Mouse (Mus musculus) hindlimb bud, embryonic 11.5 days (tissue): ENCODE results near the gene Lingo1.
A peak's percentile ranks its signal among the peaks of the same experiment; 100 is the strongest.

Source experiments
- DNase-seq: peaks from one replicate; pipeline ENCODE4 v3.0.0-alpha.2; 2012; ENCODE audit warnings: low read depth, low spot score; ENCODE audit errors: extremely low spot score

Gene Lingo1

DNA sequence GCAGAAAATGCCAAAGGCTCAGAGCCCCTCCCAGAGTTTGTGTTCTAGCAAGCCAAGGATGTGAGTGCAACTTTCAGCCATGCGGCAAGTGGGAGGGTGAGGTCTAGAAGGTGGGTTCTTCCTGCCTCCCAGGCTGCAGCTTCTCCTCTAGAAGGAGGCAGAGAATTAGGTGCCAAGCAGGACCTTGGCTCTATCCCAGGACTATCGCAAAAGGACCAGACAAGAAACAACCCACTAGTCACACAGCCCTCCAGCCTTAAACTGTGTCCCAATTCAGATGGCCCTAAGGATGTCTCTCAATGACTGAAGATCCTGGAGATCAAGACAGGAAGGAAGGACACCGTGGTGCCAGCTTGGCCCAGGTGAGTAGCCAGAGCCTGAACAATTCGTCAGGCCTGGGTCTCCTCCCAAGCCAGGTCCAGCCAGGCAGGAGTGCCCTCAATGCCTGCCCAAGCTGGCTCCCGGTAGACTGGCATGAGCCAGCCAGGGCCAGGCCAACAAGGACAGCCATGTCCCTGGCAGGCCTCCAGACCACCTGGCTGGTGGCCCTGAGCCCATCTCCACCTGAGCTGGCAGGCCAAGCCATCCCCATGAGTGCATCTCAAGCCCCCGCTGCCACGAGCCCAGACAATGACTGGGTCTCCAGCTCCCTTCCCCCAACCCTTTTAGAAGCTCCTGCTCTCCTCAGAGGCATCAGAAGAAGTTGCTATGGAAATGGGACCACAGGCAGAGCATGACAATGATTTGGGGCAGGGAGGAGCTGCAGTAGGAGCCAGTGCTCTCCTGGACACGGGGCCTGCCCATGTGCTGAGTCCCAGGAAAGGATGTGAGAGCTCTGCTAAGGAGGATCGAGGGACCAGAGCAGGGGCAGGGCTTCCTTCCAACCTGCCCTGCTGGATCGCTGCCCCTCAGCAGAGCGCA is 19.1 kb downstream of the Lingo1 start:
- DNase-seq = no peak

- no peak for DNase-seq
These were observed 20.9 kb downstream of the Lingo1 start for GRCm38 (mm10) chr9:56775161-56775934.

- peak; percentile 22 for DNase-seq
These were observed 22.0 kb downstream of the Lingo1 start for GRCm38 (mm10) chr9:56774231-56774630.

DNA sequence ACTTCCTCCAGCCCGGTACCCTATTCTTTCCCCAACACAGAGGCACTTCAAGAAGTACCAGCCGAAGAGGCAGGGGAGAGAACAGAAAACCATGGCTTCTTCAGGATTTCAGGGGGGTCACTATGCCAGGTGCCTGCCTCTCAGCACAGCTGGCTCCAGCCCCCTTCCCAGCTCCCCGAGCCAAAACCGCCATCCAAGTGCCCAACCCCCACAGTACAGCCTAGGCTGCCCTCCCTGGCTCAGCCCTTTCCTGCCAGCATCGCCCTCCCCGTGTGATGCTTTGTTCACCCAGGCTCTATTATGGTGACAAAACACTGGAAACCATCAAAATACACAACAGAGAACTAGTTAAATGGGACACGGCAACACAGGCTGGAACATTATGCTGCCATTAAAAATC is 22.6 kb downstream of the Lingo1 start:
- no peak for DNase-seq

DNA sequence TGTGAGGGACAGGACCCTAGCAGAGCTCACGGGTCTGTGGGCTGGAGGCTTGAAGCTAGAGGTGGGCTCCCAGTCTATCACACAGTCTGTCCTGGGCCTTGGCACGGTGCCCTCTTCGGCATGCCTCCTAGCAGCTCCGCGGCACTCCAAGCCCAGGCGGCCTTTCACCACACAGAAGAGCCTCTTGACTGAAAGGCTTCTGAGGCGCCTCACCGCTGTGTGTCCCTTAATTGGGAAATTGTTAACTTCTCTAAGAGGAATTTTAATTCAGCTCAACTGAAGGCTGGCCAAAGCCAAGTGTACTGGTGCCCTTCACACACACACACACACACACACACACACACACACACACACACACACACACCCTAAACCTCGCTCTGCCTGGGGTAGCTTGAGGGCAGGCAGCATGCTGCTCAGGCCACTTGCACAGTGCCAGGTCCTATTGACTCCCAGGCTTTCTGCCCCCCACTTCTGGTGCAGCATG is 28.6 kb downstream of the Lingo1 start:
- DNase-seq = no peak

DNA sequence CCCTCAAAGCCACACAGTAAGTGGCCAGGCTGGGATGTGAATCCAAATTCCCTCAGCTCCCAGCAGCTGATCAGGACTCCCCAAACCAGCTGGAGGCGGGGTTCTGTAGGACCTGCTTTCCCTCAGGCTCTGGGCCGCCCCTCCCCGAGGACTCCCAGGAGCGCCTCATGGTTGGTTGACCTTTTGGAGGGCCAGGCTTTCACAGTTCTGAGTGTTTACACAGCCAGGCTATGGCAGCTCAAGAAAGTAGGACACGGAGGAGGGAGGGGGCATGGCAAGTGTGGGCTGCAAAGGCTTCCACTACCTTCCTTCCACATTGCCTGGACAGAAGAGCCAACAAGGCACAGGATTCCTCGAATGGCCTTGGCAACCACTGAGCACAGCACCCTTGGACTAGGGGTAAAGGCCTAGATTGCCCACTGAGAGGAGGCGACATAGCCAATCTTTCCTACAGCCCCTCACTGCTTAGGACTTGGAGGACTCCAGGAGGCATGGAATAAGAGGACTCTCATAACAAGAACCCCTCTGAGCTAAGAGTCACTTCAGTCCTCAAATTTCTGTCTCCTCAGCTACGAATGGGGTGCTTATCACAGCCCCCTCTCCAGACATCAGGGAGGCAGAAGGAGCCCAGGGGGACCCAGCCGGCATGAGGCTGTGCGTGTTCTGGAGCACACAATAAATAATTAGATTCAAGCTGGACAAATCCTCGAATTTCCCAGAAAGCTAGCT is 29.5 kb downstream of the Lingo1 start:
- DNase-seq = no peak

GRCm38 (mm10) chr9:56762106-56762562 is 34.1 kb downstream of the Lingo1 start:
- DNase-seq = no peak

- DNase-seq = no peak
These were observed 38.5 kb downstream of the Lingo1 start for GRCm38 (mm10) chr9:56757791-56758190.

- no peak for DNase-seq
These were observed 41.1 kb downstream of the Lingo1 start for GRCm38 (mm10) chr9:56755119-56755518.

GRCm38 (mm10) chr9:56753386-56753785 is 42.9 kb downstream of the Lingo1 start:
- DNase-seq = no peak

- no peak for DNase-seq
These were observed 48.2 kb downstream of the Lingo1 start for GRCm38 (mm10) chr9:56748056-56748455.

DNA sequence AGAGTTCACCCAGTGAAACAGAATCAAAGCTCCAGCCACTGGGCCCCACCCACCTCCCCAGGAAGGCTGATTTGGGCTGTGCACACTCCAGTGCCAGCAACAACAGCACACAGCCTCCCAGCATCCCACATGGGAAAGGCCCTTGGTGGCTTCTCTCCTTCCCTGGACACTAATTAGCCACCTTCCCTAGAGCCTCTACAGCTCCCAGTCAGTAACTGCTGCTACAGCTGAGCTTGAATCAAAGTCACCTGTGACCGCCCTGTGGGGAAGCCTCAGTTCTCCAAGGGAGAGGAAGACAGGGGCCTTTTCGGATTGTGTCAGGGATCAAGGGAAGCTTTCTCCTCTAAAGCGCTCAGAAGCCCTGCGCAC is 49.4 kb downstream of the Lingo1 start:
- no peak for DNase-seq

- DNase-seq = no peak
These were observed 49.9 kb downstream of the Lingo1 start for GRCm38 (mm10) chr9:56746195-56746925.

DNA sequence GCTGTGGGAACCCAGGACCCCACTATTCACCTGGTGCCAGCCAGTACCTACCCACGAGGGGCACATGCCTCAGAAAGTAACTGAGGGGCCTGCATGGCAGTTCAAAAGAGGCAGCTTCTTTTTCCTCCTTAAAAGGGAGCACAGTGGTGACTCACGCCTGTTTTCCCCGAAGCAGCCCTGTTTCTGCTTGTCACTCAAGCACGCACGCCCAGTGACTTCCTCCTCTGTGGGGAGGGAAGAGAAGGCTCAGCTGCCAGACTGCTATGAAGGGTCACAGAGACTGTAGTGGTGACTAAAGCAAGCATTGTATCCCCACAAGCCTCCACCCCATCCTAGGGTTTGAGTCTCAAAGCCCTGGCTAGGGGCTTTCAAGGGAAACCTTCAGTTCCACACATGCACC is 51.9 kb downstream of the Lingo1 start:
- no peak for DNase-seq

- no peak for DNase-seq
These were observed 57.0 kb downstream of the Lingo1 start for GRCm38 (mm10) chr9:56739181-56739737.

DNA sequence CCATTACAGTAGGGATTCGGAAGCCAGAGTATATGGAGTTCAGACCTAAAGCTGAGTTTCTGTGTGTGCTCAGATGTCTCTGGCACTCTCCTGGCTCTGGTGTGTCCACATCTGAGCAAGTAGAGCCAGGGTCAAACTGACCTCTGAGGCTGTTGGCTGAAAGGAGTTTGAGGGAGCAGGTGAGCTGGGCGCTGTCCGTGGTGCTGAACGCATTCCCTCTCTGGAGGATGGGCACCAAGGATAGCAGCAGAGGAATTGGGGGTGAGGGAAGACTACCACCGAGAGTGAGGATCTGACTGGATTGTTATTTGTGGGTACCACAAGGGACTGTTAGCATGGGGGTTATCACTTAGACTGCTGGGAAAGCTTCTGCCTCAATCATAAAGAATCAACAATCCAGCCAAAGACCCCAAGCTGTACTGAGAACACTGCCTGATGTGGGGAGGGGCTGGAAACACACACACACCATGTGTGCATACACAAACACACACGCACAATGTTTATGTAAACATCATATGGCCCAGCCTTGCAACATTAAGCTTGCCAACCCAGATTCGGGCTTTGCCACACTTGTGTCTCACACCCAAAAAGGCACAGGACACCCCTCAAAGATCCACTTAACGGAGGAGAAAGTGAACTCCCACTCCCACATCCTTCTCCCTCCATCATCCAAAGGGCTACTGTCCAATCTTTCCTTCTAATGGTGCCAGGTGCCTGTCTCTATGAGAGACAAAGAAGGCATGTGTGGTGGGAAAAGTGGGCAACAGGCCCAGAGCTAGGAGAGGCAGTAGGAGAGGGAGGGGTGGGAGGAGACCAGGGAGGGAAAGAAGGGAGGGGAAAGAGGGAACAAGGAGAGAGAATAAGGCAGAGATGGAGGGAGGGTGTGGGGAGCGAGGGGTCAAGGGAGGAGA is 57.8 kb downstream of the Lingo1 start:
- DNase-seq = peak; percentile 33

- DNase-seq = no peak
These were observed 61.9 kb downstream of the Lingo1 start for GRCm38 (mm10) chr9:56734398-56734797.

- DNase-seq = no peak
These were observed 65.3 kb downstream of the Lingo1 start for GRCm38 (mm10) chr9:56730997-56731396.

DNA sequence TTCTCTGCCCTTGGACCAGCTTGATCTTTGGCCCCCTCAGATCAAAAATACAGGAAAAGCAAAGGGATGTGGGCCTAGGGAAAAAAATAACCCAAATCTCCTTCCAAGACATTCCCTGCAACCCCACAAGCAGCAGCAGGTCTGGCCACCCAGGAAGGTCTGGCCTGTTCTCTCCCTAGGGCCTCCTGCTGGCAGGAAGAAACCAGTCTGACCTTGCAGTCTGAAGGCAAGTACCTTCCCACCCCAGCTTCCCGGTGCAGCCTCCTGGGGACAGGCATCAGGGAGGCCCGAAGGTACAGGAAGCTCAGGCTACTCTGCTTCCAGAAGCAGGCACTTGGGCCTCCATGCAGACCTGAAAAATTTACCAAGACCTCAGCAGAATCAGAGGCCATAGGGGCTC is 67.1 kb downstream of the Lingo1 start:
- DNase-seq = no peak
